Mouse (Mus musculus) adrenal gland, postnatal 36 days (tissue): ENCODE results near the gene Uchl1. TPM values are rescaled to one million over a fixed set of nuclear protein-coding genes. Genes with fewer than 3 reads are reported as not detected.

ENCODE experiments used
- DNase-seq, 2 experiments: peaks; one replicate each; pipeline ENCODE4 v3.0.0; 2021; ENCODE audit warnings: mixed read lengths in 1 of 2
- long read RNA-seq, 2 experiments: library from polyadenylated mRNA; stranded (forward); transcript quantifications; one replicate each; pipeline ENCODE4 v2.0.0; 2021; ENCODE audit warnings: borderline sequencing depth in 2 of 2
- total RNA-seq, 2 experiments: library from RNA; stranded (reverse); gene quantifications; 2 replicates each; pipeline ENCODE4 v1.2.3; 2021

The Uchl1 gene
- total RNA-seq = 10 to 100 TPM; 53.4 to 87.8 TPM
- long read RNA-seq, experiment 1, partial matches to known transcripts = 0 of 61 reads
- long read RNA-seq, experiment 1, other reads (novel, unspliced or antisense) = 57 of 61 reads
- long read RNA-seq, experiment 2, transcript Uchl1-202 (7 exons, 980 nt) = major isoform, 7 of 51 reads
- long read RNA-seq, experiment 2, partial matches to known transcripts = 2 of 51 reads
- long read RNA-seq, experiment 2, other reads (novel, unspliced or antisense) = 42 of 51 reads

GRCm38 (mm10) chr5:66675983-66676382 is at the start of gene Uchl1:
Uchl1 (plus strand) TSS chr5:66676091.
- DNase-seq = peak; percentile 60 to 75

GRCm38 (mm10) chr5:66627805-66628204 is 48.1 kb upstream of the Uchl1 start:
- DNase-seq = no peak

GRCm38 (mm10) chr5:66635459-66636079 is 40.3 kb upstream of the Uchl1 start:
- DNase-seq = no peak

GRCm38 (mm10) chr5:66642156-66642555 is 33.7 kb upstream of the Uchl1 start:
- DNase-seq = peak; percentile 46 to 59

- DNase-seq = no peak
Measured at GRCm38 (mm10) chr5:66643260-66643659, 32.6 kb upstream of the Uchl1 start.

- no peak for DNase-seq
Measured at GRCm38 (mm10) chr5:66647504-66647903, 28.4 kb upstream of the Uchl1 start.

- peak; percentile 32 to 40 for DNase-seq
Measured at GRCm38 (mm10) chr5:66654220-66654619, 21.7 kb upstream of the Uchl1 start.

GRCm38 (mm10) chr5:66675189-66675890 is 551 bp upstream of the Uchl1 start:
- DNase-seq = peak in 1 of 2 experiments; percentile 24

GRCm38 (mm10) chr5:66676457-66677117 is 696 bp downstream of the Uchl1 start:
- peak; percentile 38 to 70 for DNase-seq

GRCm38 (mm10) chr5:66677411-66678345 is 1.8 kb downstream of the Uchl1 start:
- DNase-seq = peak; percentile 36 to 51

- DNase-seq = peak; percentile 73
Measured at GRCm38 (mm10) chr5:66679222-66679621, 3.3 kb downstream of the Uchl1 start.

- DNase-seq = no peak
Measured at GRCm38 (mm10) chr5:66685930-66686329, 10.0 kb downstream of the Uchl1 start.

GRCm38 (mm10) chr5:66686863-66687262 is 11.0 kb downstream of the Uchl1 start:
- peak in 1 of 2 experiments; percentile 16 for DNase-seq

- no peak for DNase-seq
Measured at GRCm38 (mm10) chr5:66687737-66688136, 11.8 kb downstream of the Uchl1 start.

GRCm38 (mm10) chr5:66688286-66688685 is 12.4 kb downstream of the Uchl1 start:
- DNase-seq = no peak

- no peak for DNase-seq
Measured at GRCm38 (mm10) chr5:66689796-66690195, 13.9 kb downstream of the Uchl1 start.

GRCm38 (mm10) chr5:66693231-66693630 is 17.3 kb downstream of the Uchl1 start:
- no peak for DNase-seq

GRCm38 (mm10) chr5:66697119-66697518 is 21.2 kb downstream of the Uchl1 start:
- peak; percentile 25 to 55 for DNase-seq

- no peak for DNase-seq
Measured at GRCm38 (mm10) chr5:66699911-66700310, 24.0 kb downstream of the Uchl1 start.

- DNase-seq = no peak
Measured at GRCm38 (mm10) chr5:66701951-66702350, 26.1 kb downstream of the Uchl1 start.

- peak in 1 of 2 experiments; percentile 12 for DNase-seq
Measured at GRCm38 (mm10) chr5:66703317-66704004, 27.6 kb downstream of the Uchl1 start.
